Mouse (Mus musculus) ovary, adult 10 weeks (tissue): ENCODE results near the gene Xirp2. TPM values are rescaled to one million over a fixed set of nuclear protein-coding genes. Genes with fewer than 3 reads are reported as not detected.

Experiments used
- polyA plus RNA-seq: library from polyadenylated mRNA; stranded (reverse); fragments of 350-450 nt; fragmentation: Illumina TruSeq; extraction: RNeasy Lipid Tissue Mini Kit (QIAGEN cat#74804); gene quantifications from one replicate; pipeline ENCODE4 v1.2.3, GENCODE M21; 2014

Gene Xirp2
- not detected for polyA plus RNA-seq

DNA sequence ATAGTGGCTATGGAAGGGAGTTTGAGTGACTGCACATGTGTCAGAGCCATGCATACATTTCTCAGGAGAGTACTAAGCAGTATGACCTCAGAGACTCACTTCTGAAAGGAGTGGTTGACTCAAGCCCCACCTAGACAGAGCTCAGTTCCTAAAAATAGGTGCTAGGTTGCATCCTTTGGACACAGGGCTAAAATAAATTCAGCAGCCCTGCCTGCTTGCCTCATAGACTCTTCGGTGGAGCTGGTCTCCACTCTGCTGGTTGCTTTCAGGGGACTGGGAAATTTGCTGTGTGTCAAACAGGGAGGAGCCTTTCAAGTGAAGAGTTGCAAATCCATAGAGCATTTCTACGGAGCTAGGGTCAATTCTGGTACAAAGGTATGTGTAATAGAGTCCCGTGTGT, at the start of gene Xirp2:
TSS of gene Xirp2 (plus strand) at position 223 of the 400 bp plus-strand sequence.

DNA sequence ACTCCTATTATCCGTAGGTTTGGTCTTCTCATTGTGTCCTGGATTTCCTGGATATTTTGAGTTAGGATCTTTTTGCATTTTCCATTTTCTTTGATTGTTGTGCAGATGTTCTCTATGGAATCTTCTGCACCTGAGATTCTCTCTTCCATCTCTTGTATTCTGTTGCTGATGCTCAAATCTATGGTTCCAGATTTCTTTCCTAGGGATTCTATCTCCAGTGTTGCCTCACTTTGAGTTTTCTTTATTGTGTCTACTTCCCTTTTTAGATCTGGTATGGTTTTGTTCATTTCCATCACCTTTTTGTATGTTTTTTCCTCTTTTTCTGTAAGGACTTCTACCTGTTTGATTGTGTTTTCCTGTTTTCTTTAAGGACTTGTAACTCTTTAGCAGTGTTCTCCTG, 32.4 kb upstream of the Xirp2 start, which contains the start of gene Gm21830:
TSS of gene Gm21830 (plus strand) at position 301 of the 400 bp plus-strand sequence.

GRCm38 (mm10) chr2:67433081-67433480, 12.7 kb upstream of the Xirp2 start, which contains the start of gene Gm26727:
Gene Gm26727 (minus strand): TSS chr2:67433181.

GRCm38 (mm10) chr2:67565480-67566331, 119.9 kb downstream of the Xirp2 start, which contains the start of gene B3galt1:
Gene B3galt1 (plus strand): TSS chr2:67565871.

Other genes starting within 250 kb of the Xirp2 start
- gene Gm21830, start 32.3 kb upstream of the Xirp2 start, polyA plus RNA-seq, result not detected
- gene Gm26727, start 12.8 kb upstream of the Xirp2 start, polyA plus RNA-seq, result not detected
- gene B3galt1, start 119.9 kb downstream of the Xirp2 start, polyA plus RNA-seq, result 3.1 TPM